Mouse (Mus musculus) ovary, postnatal 14 days (tissue): Measurements from ENCODE around the gene Jpt1.
A peak's percentile ranks its signal among the peaks of the same experiment; 100 is the strongest.
"Not testable (repeated sequence)": the region's sequence is repeated elsewhere in the genome, so short reads cannot be mapped to it uniquely, and the experiment has no call there.

ENCODE experiments used
- DNase-seq: peaks from one replicate; pipeline ENCODE4 v3.0.0; 2022; ENCODE audit warnings: low spot score

Gene Jpt1

GRCm38 (mm10) chr11:115475025-115475757 lies 39.0 kb downstream of the Jpt1 start, which contains the start of gene Armc7:
TSS of gene Armc7 (plus strand) at chr11:115475667.
- peak; percentile 95 for DNase-seq

DNA sequence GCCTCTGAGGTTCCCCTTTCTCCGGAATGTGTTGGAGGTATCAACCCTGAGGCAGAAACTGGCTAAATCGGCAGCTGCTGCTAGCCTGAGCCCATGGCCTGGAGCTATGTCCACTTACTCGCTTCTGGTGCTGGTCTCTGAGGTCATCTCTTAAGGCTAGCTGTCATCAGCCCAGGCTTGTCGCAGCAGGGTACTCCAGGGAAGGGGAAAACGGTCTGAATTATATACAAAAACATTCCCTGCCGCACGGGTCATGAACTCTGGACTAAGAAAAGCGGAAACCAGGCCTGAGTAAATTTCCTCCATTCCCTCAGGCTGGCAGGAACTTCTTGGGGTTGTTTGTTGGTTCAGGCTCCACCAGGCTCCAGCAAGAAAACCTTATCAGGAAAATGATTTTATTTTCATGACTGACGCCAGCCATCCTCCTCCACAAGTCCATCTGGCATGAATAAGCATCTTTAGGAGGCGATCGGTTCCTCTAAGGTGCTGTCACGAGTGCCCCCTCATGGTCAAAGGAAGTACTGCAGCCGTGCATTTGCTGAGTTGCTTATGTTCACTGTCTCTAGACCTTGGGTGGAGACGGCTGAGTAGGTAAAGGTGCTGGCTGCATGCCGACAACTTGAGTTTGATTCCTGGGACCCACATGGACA lies 40.4 kb downstream of the Jpt1 start:
- peak; percentile 95 for DNase-seq

DNA sequence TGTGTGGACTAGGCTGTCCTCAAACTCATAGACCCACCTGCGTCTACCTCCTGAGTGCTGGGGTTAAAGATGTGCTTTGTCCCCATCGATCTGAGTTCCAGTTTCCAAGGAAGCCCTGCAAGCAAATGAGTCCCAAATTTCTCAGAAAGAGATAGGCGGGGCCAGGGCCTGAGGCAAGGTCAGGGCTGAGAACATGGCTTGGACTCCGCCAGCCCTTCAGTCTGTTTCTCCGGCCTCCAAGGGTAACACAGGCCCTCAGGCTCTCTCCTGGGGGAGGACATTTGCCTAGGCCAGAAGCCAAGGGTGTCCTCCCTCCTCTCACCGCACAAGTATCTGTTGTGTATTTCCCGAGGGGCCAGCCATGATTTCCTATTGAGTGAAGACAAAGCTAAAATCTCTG lies 42.0 kb downstream of the Jpt1 start:
- no peak for DNase-seq

- DNase-seq = no peak
Measured at GRCm38 (mm10) chr11:115467217-115467618, 47.0 kb downstream of the Jpt1 start.

DNA sequence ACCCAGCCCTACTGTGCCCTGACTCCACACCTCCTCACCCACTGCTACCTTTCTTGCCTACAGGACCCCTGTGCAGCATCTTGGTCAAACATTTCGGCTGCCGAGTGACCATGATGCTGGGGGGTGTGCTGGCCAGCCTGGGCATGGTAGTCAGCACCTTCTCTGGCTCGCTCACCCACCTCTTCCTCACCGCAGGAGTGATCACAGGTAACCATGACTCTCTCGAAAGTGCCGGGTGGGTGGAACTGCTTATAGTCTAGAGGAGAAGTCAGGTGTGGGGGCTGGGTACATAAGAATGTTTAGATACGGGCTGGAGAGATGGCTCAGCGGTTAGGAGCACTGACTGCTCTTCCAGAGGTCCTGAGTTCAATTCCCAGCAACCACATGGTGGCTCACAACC lies 49.3 kb downstream of the Jpt1 start:
- DNase-seq = no peak

DNA sequence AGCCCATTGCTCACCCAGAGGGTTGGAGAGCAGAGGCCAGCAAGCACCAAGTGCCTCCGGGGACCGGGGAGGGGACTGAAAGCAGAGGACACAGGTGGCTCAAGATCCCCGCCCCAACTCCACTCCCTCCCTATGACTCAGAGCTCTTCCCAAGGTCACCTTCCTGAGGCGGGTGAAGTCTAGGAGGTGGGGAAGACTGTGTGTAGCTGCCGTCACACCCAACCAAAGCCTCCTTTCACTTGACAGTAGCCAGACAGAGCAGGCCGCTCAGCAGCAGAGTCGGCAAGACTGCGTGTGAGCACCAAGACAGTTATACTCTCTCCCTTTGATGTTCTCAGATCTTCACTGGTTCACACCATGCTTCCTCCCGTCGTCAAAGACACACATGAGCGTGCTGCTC lies 50.8 kb downstream of the Jpt1 start:
- no peak for DNase-seq

DNA sequence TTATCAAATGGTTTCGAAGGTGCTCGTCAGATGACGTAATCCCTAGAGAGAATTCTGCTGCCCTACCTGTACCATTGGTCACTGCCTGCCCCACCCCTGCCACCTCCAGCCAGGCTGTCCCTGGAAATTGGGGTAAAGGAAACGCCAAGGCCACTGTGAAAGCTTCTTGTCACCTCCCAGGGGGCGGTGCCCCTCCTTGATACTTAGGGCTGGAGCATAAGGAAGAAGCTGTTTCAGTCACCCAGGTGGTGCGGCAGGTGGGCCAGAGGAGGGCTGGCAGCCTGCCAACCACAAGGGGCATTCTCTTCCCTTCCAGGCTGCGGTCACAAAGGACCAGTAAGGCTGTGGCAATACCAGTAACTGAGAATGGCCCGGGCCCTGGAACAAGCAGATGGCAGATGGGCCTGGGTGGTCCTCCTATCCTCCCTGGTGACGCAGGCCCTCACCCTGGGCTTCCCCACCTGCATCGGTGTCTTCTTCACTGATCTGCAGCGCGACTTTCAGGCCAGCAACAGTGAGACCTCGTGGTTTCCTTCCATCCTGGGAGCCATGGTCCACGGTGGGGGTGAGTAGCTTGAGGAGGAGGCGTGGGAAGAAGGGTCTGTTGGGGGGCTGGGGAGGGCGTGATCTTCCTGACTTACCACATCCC lies 51.8 kb downstream of the Jpt1 start, which contains the start of gene Slc16a5:
Gene Slc16a5, plus strand, starts transcription at position 232 of the 649 bp plus-strand sequence.
- no peak for DNase-seq

DNA sequence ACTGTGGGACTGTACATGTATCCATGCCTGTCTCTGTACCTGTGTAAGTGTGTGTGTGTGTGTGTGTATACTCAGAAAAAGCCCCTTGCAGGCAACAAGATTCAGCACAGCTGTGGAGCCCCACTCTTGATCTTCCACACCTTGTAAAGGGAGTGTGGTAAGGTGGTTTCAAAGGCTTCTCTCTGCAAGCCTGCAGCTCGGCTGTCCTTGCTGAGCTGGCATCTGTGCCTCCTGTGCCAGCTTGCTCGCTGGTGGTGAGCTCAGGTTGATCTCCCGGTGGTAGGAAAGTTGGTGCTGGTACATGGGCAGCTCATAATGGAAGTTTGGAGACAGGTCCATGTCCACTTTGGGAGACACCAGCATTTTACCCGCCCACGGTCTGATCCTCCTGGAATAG lies 52.3 kb downstream of the Jpt1 start:
- DNase-seq = no peak

GRCm38 (mm10) chr11:115460976-115461375 lies 53.2 kb downstream of the Jpt1 start:
- no peak for DNase-seq

DNA sequence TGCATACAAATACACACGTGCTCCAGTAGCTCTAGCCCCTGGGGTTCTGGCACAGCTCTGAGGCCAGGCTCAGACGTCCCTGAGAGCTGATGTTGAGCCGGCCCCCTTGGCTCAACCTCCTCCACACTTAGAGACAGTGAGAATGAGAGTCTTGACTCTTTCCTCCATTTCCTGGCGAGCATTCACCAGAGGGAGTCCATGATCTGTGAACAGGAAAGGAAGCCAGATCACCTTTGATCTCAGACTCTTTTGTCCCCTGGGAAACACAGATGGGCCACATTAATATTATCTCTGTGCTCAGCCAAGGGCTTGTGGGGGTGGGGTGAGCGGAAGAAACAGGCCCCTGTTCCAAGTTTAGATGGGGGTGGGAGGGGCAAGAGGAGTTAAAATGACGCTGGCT lies 56.8 kb downstream of the Jpt1 start:
- no peak for DNase-seq

- no peak for DNase-seq
Measured at GRCm38 (mm10) chr11:115456182-115456581, 58.0 kb downstream of the Jpt1 start.

GRCm38 (mm10) chr11:115455619-115456018 lies 58.6 kb downstream of the Jpt1 start:
- no peak for DNase-seq

DNA sequence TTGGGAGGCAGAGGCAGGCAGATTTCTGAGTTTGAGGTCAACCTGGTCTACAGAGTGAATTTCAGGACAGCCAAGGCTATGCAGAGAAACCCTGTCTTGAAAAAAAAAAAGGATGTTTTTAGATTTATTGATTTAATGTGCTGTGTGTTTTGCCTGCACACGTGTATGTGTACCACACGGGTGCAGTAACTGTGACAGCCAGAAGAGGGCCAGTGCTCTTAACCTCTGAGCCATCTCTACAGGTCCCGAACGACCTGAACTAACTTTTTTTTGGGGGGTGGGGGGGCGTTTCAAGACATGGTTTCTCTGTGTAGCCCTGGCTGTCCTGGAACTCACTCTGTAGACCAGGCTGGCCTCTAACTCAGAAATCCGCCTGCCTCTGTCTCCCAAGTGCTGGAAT lies 59.4 kb downstream of the Jpt1 start:
- not testable (repeated sequence) for DNase-seq

- no peak for DNase-seq
Measured at GRCm38 (mm10) chr11:115453306-115453705, 60.9 kb downstream of the Jpt1 start.

DNA sequence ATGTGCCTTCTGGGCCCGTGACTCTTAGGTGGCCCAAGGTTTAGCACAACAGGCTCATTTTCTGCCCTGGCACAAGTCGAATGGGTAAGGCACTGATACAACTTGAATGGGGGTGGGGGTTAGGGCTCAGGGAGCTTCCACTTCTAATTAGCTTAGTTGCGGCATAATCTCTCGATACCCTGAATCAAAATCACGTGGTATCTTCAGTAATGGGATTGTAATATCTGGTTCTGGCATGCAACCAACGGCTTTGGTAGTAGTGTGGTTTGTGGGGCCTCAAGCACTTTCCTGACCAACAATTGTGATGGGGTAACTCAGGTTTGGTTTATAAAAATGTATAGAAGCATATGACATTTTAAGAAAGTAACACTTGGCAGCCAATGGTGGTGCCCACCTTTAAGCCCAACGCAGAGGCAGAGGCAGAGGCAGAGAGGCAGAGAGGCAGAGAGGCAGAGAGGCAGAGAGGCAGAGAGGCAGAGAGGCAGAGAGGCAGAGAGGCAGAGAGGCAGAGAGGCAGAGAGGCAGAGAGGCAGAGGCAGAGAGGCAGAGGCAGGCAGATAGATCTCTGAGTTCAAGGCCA lies 61.8 kb downstream of the Jpt1 start:
- no peak for DNase-seq

- no peak for DNase-seq
Measured at GRCm38 (mm10) chr11:115451781-115452241, 62.4 kb downstream of the Jpt1 start.

GRCm38 (mm10) chr11:115450176-115450575 lies 64.0 kb downstream of the Jpt1 start:
- no peak for DNase-seq

- DNase-seq = no peak
Measured at GRCm38 (mm10) chr11:115448998-115449397, 65.2 kb downstream of the Jpt1 start.

- no peak for DNase-seq
Measured at GRCm38 (mm10) chr11:115448075-115448474, 66.1 kb downstream of the Jpt1 start.
